Mouse (Mus musculus): Measurements from ENCODE around the gene Adamtsl4.

DNA sequence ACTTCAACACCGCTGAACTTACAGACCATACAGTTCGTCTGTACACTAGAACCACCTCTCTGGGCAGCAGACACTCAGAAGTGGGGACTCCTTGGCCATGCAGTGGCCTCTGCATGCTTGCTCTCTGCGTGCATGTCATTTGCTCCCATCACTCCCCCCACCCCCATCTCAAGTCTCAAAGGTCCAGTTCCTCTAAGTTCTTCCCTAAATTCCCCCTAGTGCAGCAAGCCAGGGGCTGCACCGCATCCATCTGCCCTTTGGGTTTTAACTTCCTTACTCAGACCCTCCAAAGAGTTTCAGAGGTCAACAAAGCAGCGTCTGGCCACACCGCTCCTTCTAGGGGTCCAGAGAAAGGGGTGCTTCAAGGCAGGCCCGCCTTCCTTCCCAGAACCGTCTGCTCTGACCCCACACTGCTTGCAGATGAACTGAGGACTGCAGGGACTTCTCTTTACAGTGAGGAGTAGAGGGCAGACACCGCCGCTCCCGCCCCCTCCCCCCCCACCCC is 14.0 kb downstream of the Adamtsl4 start:
- TF ChIP-seq CTCF (conservative IDR thresholded peaks at IDR 0.05; ENCODE audit: insufficient read depth, insufficient read length, low read depth, low read length) = no peak
- TF ChIP-seq POLR2A (IDR thresholded peaks at IDR 0.05; ENCODE audit: low read depth, low read length) = no peak
